Mouse (Mus musculus) lung, adult 2 months (tissue): Measurements from ENCODE around the gene Jup. TPM values are rescaled to one million over a fixed set of nuclear protein-coding genes. Genes with fewer than 3 reads are reported as not detected.
A peak's percentile ranks its signal among the peaks of the same experiment; 100 is the strongest.

ENCODE experiments used
- DNase-seq: peaks from one replicate; pipeline ENCODE4 v3.0.0; 2022
- H3K4me1 ChIP-seq: fragments of 200-500 bp; 2 replicates; pipeline ENCODE4 v1.6.1; 2011; ENCODE audit warnings: low read length; ENCODE audit not compliant: control insufficient read depth, insufficient read depth
- H3K4me3 ChIP-seq: fragments of 200-500 bp; replicated peaks from 2 replicates; pipeline ENCODE3; 2011; ENCODE audit warnings: low read depth, mild to moderate bottlenecking, control low read depth, low read length; ENCODE audit errors: extremely low read depth
- CTCF ChIP-seq: fragments of 200-500 bp; IDR thresholded peaks from 2 replicates; pipeline ENCODE4 v1.5.1; 2011; ENCODE audit warnings: mild to moderate bottlenecking, low read length, control low read depth; ENCODE audit not compliant: insufficient read depth
- POLR2A ChIP-seq: fragments of 200-500 bp; IDR thresholded peaks from 2 replicates; pipeline ENCODE4 v1.6.1; 2011; ENCODE audit warnings: low read depth, mild to moderate bottlenecking, control low read depth, low read length, borderline replicate concordance; ENCODE audit errors: extremely low read depth
- WGBS: fragments of 180-500 bp; shearing (Covaris S2); methylation state at CpG from one replicate; pipeline ENCODE4 v1.1.7; 2018; 5-methylcytosine and 5-hydroxymethylcytosine counted together
- polyA plus RNA-seq: library from polyadenylated mRNA; depleted of rRNA; stranded (reverse); fragments of >200 nt; gene quantifications from 2 replicates; pipeline ENCODE4 v1.2.3, GENCODE M21; 2012; rRNA removed

Jup gene
- polyA plus RNA-seq = 631 and 728 TPM in 2 replicates

- peak; percentile 99 for DNase-seq
- H3K4me3 ChIP-seq = peak within 1 kb of the TSS; percentile 97
- WGBS = 2% methylated on average over 37 of the region's 37 CpGs
- peaks cover 33% of the 10 kb centered on the region for H3K4me1 ChIP-seq
- TF ChIP-seq POLR2A = peak; percentile 99
- TF ChIP-seq CTCF = no peak
Measured at GRCm38 (mm10) chr11:100397600-100398389, at the start of gene Jup. Gene Jup (minus strand): TSS chr11:100397763.

DNA sequence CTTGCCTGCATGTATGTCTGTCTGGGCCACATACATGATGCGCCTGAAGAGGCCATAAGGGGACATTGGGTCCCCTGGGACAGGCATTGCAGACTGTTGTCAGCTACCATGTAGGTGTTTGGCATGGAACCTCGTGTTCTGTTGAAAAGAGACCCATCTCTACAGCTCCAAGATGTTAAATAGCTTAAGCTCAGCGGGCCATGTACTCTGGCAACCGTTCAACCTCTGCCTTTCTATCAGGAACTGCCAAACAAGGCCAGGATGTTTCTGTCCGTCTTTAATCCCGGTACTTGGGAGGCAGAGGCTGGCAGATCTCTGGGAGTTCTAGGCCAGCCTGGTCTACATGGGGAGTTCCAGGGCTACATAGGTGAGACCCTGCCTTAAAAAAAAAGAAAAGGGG, 45.1 kb upstream of the Jup start:
- Histone ChIP-seq H3K4me3 (no peak overlapping the region), H3K4me1 (peaks cover 3% of the 10 kb centered on the region)
- WGBS = 74% methylated on average over 6 of the region's 6 CpGs
- no peak for TF ChIP-seq CTCF
- no peak for TF ChIP-seq POLR2A
- no peak for DNase-seq

GRCm38 (mm10) chr11:100441797-100442196, 44.2 kb upstream of the Jup start, which contains the start of the genes Nt5c3b and Klhl10:
Gene Nt5c3b (minus strand): TSS chr11:100441808.
Gene Klhl10 (plus strand): TSS chr11:100441917.
- no peak for DNase-seq
- H3K4me1 ChIP-seq = peaks cover 3% of the 10 kb centered on the region
- peak within 1 kb of the TSS; percentile 95 for H3K4me3 ChIP-seq
- 85% methylated on average over 8 of the region's 8 CpGs for WGBS
- TF ChIP-seq POLR2A (no peak), CTCF (no peak)

- under 1% methylated on average over 52 of the region's 52 CpGs for WGBS
- TF ChIP-seq POLR2A (peak; percentile 90), CTCF (no peak)
- peaks cover 3% of the 10 kb centered on the region for H3K4me1 ChIP-seq
- H3K4me3 ChIP-seq = peak overlapping the region; percentile 95
- DNase-seq = peak; percentile 85
Measured at GRCm38 (mm10) chr11:100440691-100441522, 43.3 kb upstream of the Jup start.

- DNase-seq = no peak
- WGBS = 93% methylated on average over 1 of the region's 1 CpGs
- no peak for TF ChIP-seq POLR2A
- no peak for TF ChIP-seq CTCF
- no peak overlapping the region for H3K4me3 ChIP-seq
- peaks cover 3% of the 10 kb centered on the region for H3K4me1 ChIP-seq
Measured at GRCm38 (mm10) chr11:100437901-100438300, 40.3 kb upstream of the Jup start.

- no peak for TF ChIP-seq POLR2A
- no peak for TF ChIP-seq CTCF
Measured at GRCm38 (mm10) chr11:100435678-100436246, 38.2 kb upstream of the Jup start.

GRCm38 (mm10) chr11:100432002-100432401, 34.4 kb upstream of the Jup start:
- Histone ChIP-seq H3K4me3 (no peak overlapping the region), H3K4me1 (no peaks in the 10 kb centered on the region)
- DNase-seq = no peak
- no peak for TF ChIP-seq POLR2A
- TF ChIP-seq CTCF = no peak
- WGBS = 79% methylated on average over 5 of the region's 5 CpGs

More at GRCm38 (mm10) chr11:100435678-100436246, 38.2 kb upstream of the Jup start:
- Histone ChIP-seq H3K4me3 (no peak overlapping the region), H3K4me1 (peaks cover 3% of the 10 kb centered on the region)
- 87% methylated on average over 9 of the region's 9 CpGs for WGBS
- no peak for DNase-seq

DNA sequence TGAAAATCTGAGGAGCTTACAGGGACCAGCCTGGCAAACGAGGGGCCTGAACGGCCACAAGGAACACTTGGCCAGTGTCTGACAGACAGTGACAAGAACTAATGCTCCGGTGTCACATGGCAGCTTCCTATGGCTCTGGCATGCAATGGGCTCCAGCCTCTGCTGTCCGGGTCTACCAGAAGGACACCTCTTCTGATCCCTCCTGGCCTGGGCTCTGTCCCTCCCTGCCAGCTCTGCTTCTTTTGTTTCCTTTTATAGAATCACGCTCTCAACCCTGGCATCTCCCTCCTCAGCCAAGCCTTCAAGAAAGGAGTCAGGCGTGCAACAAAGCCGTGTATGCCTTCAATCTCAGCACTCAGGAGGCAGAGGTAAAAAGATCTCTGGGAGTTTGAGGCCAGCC, 32.5 kb upstream of the Jup start:
- no peaks in the 10 kb centered on the region for H3K4me1 ChIP-seq
- H3K4me3 ChIP-seq = no peak overlapping the region
- 73% methylated on average over 7 of the region's 7 CpGs for WGBS
- TF ChIP-seq POLR2A = no peak
- TF ChIP-seq CTCF = no peak
- DNase-seq = no peak

GRCm38 (mm10) chr11:100428612-100429199, 31.1 kb upstream of the Jup start:
- DNase-seq = no peak
- no peak for TF ChIP-seq POLR2A
- TF ChIP-seq CTCF = no peak
- H3K4me3 ChIP-seq = no peak overlapping the region
- no peaks in the 10 kb centered on the region for H3K4me1 ChIP-seq
- 36% methylated on average over 9 of the region's 9 CpGs for WGBS
